ENCODE assay signal across 9 mouse cellular contexts in the genomic region with DNA sequence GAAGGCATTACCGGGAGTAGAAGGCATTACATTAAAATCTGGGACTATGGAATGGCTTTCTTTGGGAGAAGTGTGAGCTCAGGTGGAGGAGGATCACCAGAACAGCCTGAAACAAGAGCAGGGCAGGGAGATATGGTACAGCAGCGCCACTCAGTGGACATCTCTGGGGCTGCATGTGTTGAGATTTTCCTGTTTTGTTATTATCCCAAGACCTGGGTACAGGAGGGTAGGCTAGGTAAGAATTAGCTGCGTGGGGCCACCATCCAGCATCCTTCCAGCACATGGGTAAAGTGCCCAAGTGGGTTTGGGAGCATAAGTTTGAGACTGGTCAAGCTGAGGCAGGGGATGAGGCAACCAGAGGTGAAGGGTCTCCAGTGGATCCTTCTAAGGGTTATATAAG. TPM values are rescaled to one million over a fixed set of nuclear protein-coding genes. Genes with fewer than 3 reads are reported as not detected.
A peak's percentile ranks its signal among the peaks of the same experiment; 100 is the strongest.
DNase-seq lines count a peak whose midpoint lies in the region; ATAC-seq lines count a peak whose summit lies in the region.
"Had no signal": no experiment of that assay in that cellular context is flagged by ENCODE, and none has a peak within 500 bp of the region (broad histone marks: within the 10 kb centered on the region; RNA-seq: fewer than 3 reads in every experiment).

No protein-coding gene starts in this region.

- no peak overlapping the region for H3K4me2 ChIP-seq in liver, embryonic 11.5 days
- H3K4me2 ChIP-seq: embryonic facial prominence, embryonic 13.5 days had no signal

- H3K36me3 ChIP-seq in liver, embryonic 11.5 days (ENCODE audit: control insufficient read depth, insufficient read depth, low read length) = no peaks in the 10 kb centered on the region
- H3K36me3 ChIP-seq: embryonic facial prominence, embryonic 13.5 days had no signal

- peak; percentile 92 for ATAC-seq in common myeloid progenitor, adult 5-6 weeks (replicated peaks; ENCODE audit: low read depth, poor library complexity, severe bottlenecking)
- ATAC-seq in liver, embryonic 11.5 days (replicated peaks; ENCODE audit: low FRiP score) = no peak

- H3K9ac ChIP-seq in liver, embryonic 11.5 days (ENCODE audit: low read depth, low read length) = no peak overlapping the region
- H3K9ac ChIP-seq: embryonic facial prominence, embryonic 13.5 days had no signal

- H3K27me3 ChIP-seq in liver, embryonic 11.5 days (replicated peaks; ENCODE audit: control insufficient read depth, insufficient read depth, low read length) = no peaks in the 10 kb centered on the region
- H3K27me3 ChIP-seq: embryonic facial prominence, embryonic 13.5 days had no signal

- no peaks in the 10 kb centered on the region for H3K9me3 ChIP-seq in liver, embryonic 11.5 days (ENCODE audit: control insufficient read depth, low read length)
- H3K9me3 ChIP-seq: embryonic facial prominence, embryonic 13.5 days had no signal

- no peak overlapping the region for H3K4me3 ChIP-seq in liver, embryonic 11.5 days (ENCODE audit: low read depth, low read length)
- H3K4me3 ChIP-seq: embryonic facial prominence, embryonic 13.5 days had no signal

- H3K4me1 ChIP-seq in liver, embryonic 11.5 days (replicated peaks; ENCODE audit: control insufficient read depth, insufficient read depth, low read length) = no peaks in the 10 kb centered on the region
- H3K4me1 ChIP-seq: embryonic facial prominence, embryonic 13.5 days had no signal

- DNase-seq in 3T3-L1 (ENCODE audit: low read depth, low spot score) = peak; percentile 76
- DNase-seq in ZHBTc4 (ENCODE audit: low read depth, low spot score) = peak; percentile 83
- DNase-seq in heart, adult 8-10 months (ENCODE audit: low spot score) = peak; percentile 23
- peak; percentile 27 to 72 for DNase-seq in kidney, postnatal 36 days
- DNase-seq in liver, embryonic 11.5 days (ENCODE audit: low spot score) = peak; percentile 64
- peak; percentile 7 for DNase-seq in ovary, adult 18-20 months (ENCODE audit: low spot score)
- DNase-seq in urinary bladder, postnatal 36 days (ENCODE audit: low spot score in 2 of 2) = peak; percentile 16 to 22

- H3K27ac ChIP-seq in liver, embryonic 11.5 days (ENCODE audit: low read depth, low read length) = no peak overlapping the region
- H3K27ac ChIP-seq: embryonic facial prominence, embryonic 13.5 days had no signal

- 4% methylated on average over 3 of the region's 3 CpGs for WGBS in liver, embryonic 11.5 days

RNA-seq across cellular contexts. Expression of a gene that starts 59.4 kb away (rescaled TPM):
- total RNA-seq in common myeloid progenitor, adult 5-6 weeks (2017) = not detected in 2 replicates
- under 1 TPM; 0.44 to 0.75 (median 0.62) TPM for total RNA-seq in heart, adult 8-10 months (2022)
- 0.03 TPM in 1 of 2 replicates, not detected in the other for polyA plus RNA-seq in liver, embryonic 11.5 days (2014; fragmentation: Nextera tagmentation; extraction: Ambion mirVana)

Comparison
In these comparisons a context has a peak if more than half of its experiments do, and no peak if none do; other contexts are left out.
1. DNase-seq: peak in every context shown above with its lines; median percentile 83 in ZHBTc4; 76 in 3T3-L1; 64 in liver, embryonic 11.5 days; 50 in kidney, postnatal 36 days; 23 in heart, adult 8-10 months; 19 in urinary bladder, postnatal 36 days; 7 in ovary, adult 18-20 months.